Mouse (Mus musculus) spleen, embryonic (tissue): Measurements from ENCODE around the gene Nfic.

ENCODE experiments used
- CTCF ChIA-PET: fragments of 350-600 bp; sonication (Branson Sonifier 250); formaldehyde crosslinking; loops from one replicate; lab custom pipeline; 2022; lab: Charles Lee

Gene Nfic

DNA sequence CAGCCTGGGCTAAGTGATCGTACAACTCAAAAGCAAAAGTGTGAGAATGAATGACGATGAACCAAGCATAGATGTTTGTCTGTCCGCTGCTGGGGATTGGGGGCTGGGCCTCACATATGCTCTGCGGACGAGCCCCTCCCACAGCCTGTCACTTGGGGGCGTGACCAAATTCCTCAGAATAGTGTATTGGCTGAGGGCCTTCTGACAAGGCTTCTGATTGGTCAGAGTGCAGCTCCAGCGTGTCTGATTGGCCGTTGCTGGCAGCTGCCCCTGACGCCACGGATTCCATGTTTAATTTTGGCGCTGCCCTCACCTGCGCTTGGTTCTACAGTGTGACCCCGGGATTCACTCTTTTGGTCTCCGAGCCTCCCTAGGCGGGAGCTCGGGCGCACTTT, 22.6 kb downstream of the Nfic start:
- CTCF ChIA-PET = interaction anchor here (1.0 to 1.2 kb wide), 2 partner anchors 9 to 50 kb away, joined by 4 read pairs; no protein-coding TSS in a partner anchor

DNA sequence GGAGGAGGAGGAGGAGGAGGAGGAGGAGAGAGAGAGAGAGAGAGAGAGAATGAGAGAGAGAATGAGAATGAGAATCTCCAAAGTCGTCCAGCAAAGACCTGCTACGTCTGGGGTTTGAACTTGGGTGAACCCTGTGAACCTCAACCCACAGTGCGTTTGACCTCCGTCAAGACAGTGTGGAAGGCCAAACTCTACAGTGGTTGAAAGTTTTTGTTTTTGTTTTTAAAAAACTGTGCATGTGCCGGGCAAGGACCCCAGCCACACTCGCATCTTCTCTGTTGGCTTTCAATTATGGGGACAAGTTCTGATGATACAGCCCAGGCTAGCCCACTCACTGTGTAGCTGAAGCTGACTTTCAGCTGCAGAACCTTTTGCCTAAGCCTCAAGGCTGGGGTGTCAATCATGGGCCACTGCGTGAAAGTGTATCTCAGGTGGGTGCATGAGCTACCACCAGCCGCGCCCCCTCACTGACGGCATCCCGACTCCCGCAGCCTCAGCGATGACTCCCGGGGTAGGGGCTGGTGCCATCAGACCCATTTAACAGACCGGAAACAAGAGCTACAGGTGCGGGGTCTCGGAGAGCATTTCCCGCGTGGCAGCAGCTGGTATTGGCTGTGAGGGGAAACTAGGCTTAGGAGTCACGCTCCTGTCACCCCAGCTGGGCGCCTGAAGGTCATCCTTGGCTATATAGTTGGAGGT, 23.1 kb downstream of the Nfic start:
- CTCF ChIA-PET = interaction anchor here (0.7 to 1.2 kb wide), 3 partner anchors 10 to 530 kb away, joined by 4 to 13 read pairs (median 4); no protein-coding TSS in a partner anchor

DNA sequence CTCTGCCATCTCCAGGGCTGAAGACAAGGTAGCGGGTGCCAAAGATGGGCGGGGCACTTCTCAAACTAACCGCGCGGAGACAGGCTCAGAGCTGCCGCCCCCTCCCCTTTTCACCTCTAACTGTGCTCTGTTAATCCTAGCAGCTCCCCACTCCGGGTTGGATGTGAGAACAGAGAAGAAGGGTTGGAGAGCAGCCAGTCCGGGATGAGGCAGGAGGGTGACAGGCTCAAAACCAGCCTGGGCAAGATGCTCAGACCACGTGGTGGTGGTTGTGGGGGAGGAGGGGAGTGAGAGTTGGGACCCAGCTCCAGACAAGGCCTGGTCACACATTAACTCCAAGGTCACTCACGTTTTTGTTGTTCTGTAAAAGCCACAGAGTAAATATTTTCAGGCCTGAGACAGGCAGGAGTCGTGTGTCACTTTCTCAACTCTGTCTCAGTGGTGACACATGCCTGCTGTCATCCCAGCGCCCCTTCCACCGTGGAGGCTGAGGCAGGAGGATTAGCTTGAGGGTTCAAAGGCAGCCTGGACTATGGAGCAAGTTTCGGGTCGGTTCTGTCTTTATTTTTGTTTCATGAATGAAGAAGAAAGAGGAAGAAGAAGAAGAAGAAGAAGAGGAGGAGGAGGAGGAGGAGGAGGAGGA, 23.8 kb downstream of the Nfic start:
- CTCF ChIA-PET = interaction anchor here (0.7 kb wide), 1 partner anchor 529 kb away, joined by 13 read pairs; no protein-coding TSS in a partner anchor

DNA sequence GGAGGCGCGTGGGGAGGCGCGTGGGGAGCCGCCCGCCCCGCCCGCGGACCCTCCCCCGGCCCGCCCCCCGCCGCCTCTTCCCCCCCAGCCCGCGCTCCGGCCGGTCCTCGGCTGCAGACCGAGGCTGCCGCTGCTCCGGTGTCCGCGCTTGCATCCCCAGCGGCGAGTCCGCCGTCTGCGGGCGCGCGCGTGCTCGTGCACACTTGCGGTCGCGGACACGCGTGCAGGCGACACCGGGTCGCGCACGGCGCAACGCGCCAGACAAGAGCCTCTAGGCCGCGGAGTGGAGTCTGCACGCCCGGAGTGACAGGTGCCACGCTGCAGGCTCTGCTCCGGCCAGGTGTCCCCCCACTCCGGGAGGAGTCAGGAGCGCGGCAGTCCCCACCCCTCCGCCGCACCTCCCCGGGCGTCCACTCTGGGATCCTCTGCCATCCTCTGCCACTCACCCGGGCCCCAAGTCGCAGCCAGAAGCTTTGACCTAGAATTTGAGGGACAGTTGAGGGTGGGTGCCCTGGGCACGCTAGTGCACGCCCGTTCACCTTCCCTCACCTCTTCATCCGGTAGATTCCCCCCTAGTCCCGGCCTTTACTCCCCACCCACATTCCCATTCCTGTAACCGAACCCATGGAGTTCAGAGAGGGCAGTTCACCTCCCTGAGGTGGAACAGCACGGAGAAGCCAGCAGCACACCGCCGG, 24.5 kb downstream of the Nfic start:
- CTCF ChIA-PET = no interaction called here

DNA sequence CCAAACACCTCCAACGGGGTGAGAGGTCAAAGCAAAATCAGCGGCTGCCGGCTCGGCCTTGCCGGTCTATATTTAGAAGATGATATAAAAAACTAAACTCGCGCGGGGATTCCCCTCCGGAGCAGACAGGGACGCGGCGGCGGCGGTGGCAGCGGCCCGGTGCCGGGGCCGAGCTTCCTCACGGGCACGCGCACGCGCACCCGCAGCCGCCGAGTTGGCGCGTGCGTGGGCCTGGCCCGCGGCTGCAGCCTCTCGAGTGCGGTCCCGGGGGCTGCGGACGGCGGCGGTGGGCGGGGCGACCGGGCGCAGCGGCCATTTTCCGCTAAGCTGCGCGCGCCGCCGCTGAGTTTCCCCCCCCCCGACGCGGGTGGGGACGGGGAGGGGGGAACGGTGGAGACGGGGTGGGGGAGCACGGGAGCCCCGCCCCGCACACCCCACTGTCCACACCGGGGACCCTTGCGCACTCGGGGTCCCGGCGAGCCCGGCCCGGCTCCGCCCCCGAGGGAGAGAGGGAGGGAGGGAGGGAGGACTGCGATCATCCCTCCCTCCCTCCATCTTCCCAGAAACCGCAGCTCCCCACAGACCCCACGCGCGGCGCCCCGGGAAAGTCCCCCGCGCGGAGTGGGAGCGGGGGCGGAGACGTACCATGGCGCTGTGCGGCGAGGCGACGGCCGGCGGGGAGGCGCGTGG, 25.1 kb downstream of the Nfic start:
- CTCF ChIA-PET = no interaction called here

DNA sequence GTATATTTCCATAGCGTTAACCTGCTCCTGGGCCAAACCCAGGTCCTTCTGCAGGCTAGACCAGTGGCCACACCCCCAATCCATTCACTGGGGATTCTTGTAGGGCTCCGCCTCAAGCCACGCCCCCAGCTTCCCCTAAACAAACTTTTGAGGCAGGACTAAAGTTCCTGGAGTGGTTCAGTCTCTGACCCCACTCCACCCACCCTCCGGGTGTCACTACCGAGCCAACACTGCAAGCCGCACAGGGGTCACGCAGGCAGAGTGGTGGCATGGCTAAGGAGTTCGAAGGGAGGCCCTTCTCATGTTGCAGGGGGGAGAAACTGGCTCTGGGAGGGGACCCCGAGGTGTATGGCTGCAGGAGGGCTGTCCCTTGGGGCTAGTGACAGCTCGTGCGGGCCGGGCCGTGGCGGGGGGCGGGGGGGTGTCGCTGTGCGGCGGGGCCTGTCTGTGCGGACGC, 25.8 kb downstream of the Nfic start:
- CTCF ChIA-PET = no interaction called here

DNA sequence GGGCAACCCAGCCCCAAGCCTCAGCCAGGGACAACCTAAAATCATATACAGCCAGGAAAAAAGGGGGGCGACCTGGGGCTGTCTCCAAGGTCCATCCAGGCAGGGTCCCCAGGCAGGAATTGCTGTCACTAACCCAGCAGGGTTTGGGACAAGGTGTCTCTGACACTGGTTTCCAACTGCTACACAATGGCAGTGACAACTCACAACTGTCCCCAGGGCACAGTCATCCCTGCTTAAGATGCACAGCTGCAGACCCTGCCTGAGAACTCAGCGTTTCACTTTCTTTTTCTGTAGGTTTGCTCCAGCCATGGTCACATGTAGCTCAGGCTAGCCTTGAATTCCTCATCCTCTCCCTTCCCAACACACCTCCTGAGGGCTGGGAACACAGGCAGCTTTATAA, 26.3 kb downstream of the Nfic start:
- CTCF ChIA-PET = no interaction called here

DNA sequence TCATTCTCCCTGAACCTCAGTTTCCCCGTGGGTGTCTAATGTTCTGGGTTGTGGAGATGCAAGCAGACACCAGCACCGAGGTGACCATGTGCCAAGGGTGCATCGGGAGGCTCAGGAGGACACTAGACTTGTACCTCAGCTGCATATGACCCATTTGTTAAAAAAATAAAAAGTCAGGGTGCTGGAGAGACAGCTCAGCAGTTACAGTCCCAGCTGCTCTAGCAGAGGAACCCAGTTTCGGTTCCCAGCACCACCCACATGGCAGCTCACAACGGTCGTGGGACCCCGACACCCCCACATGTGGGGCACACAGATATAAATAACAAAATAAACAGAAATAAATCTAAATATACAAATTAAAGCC, 26.9 kb downstream of the Nfic start:
- CTCF ChIA-PET = no interaction called here

DNA sequence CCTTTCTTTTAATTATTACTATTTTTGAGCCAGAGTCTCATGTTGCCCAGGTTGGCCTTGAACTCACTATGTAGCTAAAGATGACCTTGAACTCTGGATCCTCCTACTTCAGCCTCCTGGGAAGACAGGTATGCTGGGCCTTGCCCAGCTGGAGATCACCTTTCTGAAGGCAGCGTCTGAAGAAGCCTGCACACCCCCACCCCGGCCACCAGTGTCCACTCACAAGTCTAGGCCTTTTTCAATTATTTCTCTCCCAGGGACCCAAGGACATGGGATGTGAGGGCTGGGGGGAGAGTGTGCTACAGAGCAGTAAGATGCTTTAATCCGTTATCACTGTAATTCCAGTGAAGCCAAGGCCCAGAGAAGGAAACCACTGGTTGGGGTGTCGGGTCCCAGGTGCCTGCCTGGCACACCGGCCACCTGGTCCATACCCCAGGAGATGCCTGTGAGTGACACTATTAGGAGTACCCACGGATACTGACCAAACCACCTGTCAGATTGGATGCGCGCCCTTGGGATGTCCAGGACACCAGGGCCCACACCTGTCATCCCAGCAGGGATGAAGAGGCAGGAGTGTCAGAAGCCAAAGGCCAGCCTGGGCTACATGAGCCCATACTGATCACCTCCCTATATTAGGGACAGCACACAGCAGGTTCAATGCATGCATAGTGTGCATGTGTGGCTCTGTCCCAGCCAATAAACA, 27.5 kb downstream of the Nfic start:
- CTCF ChIA-PET = interaction anchor here (0.7 kb wide), 1 partner anchor 695 kb away, joined by 4 read pairs; no protein-coding TSS in a partner anchor

DNA sequence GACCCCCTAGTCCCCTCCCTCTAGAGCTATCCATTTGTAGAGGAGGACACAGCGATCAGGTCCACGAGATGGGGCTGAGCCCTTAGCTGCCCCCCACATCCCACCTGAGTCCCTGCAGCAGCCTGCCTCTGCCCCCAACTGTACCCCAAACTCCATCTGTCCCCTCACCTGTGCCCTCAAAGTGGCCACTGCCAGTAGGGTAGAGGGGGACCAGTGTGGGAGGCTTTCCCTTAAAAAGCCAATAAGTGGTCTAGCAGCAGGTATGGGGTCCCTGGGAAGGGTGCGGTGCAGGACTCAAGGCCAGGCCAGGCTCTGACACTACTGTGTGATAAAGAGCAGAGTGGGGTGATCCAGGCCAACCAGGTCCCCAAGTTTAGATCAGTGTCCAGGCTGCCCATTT, 28.1 kb downstream of the Nfic start:
- CTCF ChIA-PET = interaction anchor here (0.6 to 0.7 kb wide), 3 partner anchors 128 to 694 kb away, joined by 4 to 5 read pairs (median 4); no protein-coding TSS in a partner anchor

DNA sequence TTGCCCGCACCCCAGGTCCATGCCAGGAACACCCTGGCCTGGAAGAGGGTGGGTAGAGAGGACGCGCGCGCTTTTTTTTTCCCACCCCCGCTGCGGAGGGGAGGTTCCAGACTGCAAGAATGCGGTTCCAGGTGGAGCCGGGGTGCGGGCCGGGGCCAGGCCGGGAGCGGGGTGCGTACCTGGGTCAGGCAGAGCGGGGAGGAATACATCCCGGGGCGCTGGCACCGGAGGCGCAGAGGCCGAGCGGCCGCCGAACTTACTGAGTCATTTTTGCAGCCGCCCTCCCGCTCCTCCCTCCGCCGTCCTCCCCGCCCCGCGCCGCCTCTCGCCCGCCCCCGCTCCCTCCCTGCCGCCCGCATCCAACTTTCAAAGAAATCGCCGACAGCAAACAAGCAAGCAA, 28.5 kb downstream of the Nfic start:
- CTCF ChIA-PET = interaction anchor here (0.6 kb wide), 2 partner anchors 128 to 141 kb away, joined by 4 to 5 read pairs; no protein-coding TSS in a partner anchor

DNA sequence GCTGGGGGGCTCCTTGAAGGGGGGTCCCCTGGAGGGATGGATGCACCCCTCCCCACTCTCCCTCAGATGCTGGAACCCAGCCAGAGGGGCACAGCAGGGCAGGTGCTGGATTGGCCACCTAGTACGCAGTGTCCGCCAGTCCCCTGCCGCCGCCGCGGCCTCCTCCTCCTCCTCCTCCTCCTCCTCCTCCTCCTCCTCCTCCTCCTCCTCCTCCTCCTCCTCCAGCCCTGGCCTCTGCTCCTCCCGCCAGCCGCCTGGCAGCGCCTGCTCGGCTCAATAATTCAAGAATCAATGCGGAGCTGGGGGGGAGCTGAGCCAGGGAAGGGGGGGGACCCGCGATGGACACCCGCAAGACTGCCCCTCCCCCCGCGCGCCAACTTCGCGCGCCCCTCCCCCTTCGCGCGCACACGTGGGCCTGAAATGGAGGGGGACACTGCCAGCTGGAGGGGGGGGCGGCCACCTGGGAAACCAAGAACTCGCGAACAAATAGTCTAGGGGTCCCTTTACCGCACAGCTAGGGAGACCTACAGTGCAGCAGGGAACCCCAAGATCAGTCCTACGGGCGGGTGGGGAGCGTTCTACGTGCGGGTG, 29.3 kb downstream of the Nfic start:
- CTCF ChIA-PET = interaction anchor here (0.7 kb wide), 2 partner anchors 9 to 130 kb away, joined by 3 to 9 read pairs; no protein-coding TSS in a partner anchor

DNA sequence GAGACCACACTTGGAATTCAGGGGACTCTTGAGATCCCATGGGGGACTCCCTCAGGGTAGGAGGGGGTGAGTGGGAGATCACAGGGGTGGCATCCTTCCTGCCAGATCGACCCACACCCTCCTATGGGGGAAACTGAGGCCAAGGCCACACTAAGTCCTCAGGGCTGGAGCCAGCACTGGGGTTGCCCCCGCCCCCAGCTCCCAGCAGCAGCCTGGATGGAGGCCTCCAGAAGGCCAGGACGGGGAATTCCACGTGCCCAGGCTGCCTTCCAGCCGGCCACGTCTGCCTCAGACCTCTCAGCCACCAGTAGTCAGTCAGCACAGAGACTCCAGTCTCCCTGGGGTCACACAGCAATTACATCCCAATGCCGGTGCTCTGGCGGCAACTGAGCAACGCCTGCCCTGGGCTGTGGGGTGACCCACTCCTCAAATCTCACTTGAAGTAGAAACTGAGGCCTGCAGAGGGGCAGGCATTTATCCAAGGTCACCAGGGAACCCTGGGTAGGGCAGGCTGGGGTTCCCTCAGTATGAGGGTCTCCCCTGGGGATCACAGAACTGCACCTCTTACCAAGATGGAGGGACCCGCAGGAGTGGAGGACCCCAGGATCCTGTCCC, 30.1 kb downstream of the Nfic start:
- CTCF ChIA-PET = interaction anchor here (0.7 kb wide), 1 partner anchor 29 kb away, joined by 5 read pairs; no protein-coding TSS in a partner anchor

DNA sequence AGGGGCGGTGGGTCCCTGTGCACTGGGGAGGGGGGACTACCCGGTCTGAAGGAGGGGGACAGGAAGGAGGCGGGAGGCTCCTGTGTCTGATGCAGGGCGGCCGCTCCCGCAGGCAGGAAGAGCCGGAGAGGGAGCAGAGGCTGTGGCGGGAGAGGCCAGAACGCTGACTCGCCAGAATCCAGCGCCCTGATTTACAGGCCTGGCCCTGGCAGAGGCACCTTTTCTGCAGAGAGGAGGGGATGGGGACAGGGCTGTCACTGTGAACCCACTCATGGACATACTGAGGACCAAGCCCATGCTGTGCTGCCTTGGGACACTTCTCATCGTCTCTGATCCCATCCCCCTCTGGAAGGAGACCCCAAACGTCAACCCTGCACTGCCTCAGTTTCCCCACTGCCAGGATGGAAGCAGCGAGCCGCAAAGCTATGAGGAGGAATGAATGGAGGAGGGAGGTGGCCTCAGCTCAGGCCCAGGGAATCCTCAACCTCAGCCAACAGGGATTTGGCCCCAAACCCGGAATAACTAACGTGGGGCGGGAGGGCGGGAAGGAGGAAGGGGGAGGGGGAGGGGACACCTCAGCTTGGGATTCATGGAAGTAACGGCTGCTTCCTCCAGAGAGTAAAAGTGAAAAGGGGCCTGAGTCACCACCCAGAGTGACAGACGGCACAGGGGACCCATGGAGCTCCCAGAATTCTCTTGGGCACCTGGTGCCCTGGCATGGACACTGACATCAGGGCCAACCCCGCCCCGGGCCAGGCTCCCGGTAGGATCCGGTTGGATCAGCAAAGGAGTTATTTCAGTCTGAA, 31.0 kb downstream of the Nfic start:
- CTCF ChIA-PET = interaction anchor here (0.6 kb wide), 1 partner anchor 127 kb away, joined by 3 read pairs; no protein-coding TSS in a partner anchor

DNA sequence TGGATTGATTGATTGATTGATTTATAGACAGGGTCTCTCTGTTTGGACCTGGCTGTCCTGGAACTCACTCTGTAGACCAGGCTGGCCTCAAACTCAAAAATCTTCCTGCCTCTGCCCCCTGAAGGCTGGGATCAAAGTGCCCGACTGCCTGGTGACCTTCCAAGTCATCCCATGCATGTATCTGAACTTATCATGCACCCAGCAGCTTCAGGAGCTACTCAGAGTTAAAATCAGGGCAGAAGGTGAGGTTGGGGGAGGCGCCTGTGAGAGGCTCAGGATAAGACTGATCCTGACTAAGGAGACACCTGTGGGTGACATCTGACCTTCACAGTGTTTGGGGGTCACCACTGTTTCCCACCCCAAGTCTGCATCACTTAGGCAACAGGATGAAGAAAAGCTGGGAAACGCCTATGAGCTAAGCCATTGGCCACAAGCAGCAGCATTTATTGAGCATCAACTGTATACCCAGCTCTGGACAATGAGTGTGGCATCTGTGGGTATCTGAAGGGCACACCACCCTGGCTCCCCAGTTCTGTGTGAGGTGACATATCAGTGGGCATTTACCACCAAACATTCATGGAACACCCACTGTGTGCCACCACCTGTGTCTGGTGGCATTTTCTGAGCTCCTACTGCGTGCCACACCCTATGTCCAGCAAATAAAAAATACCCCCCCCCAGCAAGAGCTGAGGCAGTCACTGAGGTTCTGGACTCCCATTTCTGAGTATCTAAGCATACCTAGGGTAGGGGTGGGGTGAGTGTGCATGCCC, 31.8 kb downstream of the Nfic start:
- CTCF ChIA-PET = no interaction called here

DNA sequence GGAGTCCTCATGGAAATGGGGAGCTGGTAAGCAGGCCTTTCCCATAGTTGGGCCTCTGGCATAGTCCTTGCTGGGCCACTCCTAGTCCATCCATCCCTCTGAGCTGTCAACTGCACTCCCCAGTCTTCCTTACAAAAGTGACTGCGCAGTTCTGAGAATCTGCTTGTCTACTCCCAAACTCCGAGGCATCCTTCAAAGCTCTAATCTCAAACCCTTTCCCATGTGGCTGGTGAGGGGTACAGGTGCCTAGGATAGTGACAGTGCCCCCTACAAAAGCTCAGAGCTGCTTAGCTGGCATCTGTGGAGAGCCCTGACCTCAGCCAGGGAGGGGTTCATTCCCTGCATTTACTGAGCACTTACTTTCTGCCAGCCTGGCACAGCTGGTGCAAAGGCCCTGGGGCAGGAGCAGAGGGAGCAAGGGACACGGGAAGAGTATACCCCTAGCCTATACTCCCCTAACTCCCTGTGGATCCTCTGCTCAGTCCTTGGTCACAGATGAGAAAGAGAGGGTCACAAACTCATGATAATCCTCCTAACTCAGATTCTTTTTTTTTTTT, 32.7 kb downstream of the Nfic start:
- CTCF ChIA-PET = no interaction called here

DNA sequence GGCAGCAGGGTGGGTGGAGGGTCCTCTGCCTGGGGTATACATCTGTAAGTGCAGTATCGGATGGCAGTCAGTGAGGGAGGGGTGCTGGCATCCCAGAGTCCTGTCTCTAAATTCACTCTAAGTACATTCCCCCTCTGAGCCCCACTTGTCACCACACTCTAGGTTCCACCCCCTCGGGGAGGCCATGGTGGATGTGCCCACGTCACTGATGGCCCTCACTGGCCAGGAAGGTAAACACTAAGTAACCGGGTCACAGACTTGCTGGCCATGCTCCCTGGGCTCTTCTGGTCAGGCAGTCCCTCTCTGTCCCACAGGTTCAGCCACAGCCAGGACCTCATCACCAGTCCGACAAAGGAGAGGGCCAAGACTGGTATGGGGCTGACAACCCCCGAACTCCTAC, 33.2 kb downstream of the Nfic start:
- CTCF ChIA-PET = interaction anchor here (0.5 kb wide), 1 partner anchor 13 kb away, joined by 3 read pairs; no protein-coding TSS in a partner anchor

DNA sequence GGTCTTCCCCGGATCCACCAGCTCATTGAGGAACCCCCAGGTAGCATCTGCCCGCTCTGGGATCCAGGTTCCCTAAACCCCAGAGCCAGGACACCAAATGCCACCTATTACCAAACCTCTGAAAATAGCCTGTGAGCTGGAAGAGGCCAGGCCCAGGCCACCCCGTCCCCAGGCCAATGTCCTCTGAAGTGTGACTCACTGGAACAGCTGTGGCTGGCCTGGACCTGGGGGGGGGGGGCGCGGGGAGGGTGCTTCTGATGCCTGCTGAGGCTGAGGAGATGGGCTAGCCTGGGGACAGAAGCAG, 33.7 kb downstream of the Nfic start:
- CTCF ChIA-PET = interaction anchor here (0.5 kb wide), 1 partner anchor 12 kb away, joined by 3 read pairs; no protein-coding TSS in a partner anchor
